Comparison of ENCODE assay signal across 8 mouse cellular contexts in the genomic region with DNA sequence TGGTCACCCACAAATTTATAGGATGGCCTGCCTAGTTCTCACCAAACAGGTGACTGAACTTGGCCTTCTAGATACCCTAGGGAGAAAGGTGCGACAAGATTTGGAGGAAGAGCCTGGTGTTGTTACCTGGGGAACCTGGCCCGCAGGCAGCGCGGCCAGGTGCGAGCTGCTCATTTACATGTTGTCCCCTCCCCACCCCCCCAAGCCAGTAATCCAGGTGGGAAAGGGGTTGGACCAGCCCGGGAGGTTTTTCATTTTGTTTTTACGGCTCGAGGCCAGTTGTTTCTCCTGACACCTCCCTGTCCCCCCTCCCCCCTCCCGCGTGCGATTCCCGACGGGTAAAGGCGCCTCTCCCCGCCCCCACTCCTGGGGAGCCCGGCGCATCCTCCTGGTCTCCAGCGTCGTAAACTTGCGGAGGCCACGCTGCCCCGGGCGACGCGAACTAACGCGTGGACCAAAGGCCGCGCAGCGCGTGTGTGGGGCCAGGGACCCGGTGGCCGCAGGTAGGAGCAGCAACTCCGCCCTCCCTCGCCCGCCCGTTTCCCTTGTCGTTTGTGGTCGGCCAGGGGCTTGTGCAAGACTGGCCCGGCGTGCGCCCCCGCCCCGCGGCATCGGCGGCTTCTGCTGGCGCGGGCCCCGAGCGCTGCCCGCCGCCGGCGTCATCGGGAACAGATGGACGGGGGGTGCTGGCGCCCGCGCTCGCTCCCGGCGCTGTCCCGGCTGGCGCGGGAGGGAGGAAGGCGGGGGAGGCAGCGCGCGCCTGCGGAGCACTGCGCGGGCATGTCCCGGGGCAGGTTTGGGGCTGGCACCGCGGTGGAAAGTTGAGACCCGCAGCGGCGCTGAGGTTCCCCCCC. TPM values are rescaled to one million over a fixed set of nuclear protein-coding genes. Genes with fewer than 3 reads are reported as not detected.
DNase-seq lines count a peak whose midpoint lies in the region; ATAC-seq and TF ChIP-seq lines count a peak whose summit lies in the region.

No protein-coding gene starts in this region.

- DNase-seq in kidney, adult 2 months = no peak
- no peak for DNase-seq in kidney, adult 11 months
- DNase-seq in c-Kit-positive CD71-positive TER-119-positive erythroid progenitor cells, embryonic 14.5 days (ENCODE audit: low spot score) = peak; percentile 37
- DNase-seq in gastrocnemius, adult 2 months = peak; percentile 90
- peak; percentile 73 for DNase-seq in liver, embryonic 11.5 days (ENCODE audit: low spot score)
- DNase-seq in natural killer cell, adult 2 months (ENCODE audit: low spot score in 2 of 2) = peak; percentile 47 to 54
- peak; percentile 50 for DNase-seq in testis, postnatal 14 days (ENCODE audit: low spot score)

- intact Hi-C loops in gastrocnemius, adult 2 months (cut with DNase I) = loop anchor here (1.0 to 5.0 kb wide), 4 partner anchors 33 to 213 kb away; no protein-coding TSS in a partner anchor

- peak overlapping the region; percentile 70 for H3K4me3 ChIP-seq in kidney, adult 2 months (ENCODE audit: insufficient read depth, low read depth, low read length)
- peak overlapping the region; percentile 86 for H3K4me3 ChIP-seq in gastrocnemius, adult 2 months
- H3K4me3 ChIP-seq in intestine, embryonic 16.5 days (ENCODE audit: low read length) = peak overlapping the region; percentile 68
- peak overlapping the region; percentile 81 for H3K4me3 ChIP-seq in liver, embryonic 11.5 days (ENCODE audit: low read depth, low read length)

- H3K36me3 ChIP-seq in kidney, adult 2 months (ENCODE audit: control insufficient read depth, insufficient read depth, low read length) = no peaks in the 10 kb centered on the region
- no peaks in the 10 kb centered on the region for H3K36me3 ChIP-seq in intestine, embryonic 16.5 days (ENCODE audit: control insufficient read depth, insufficient read depth, low read length)
- H3K36me3 ChIP-seq in liver, embryonic 11.5 days (ENCODE audit: control insufficient read depth, insufficient read depth, low read length) = no peaks in the 10 kb centered on the region

- peak overlapping the region; percentile 99 for H3K4me2 ChIP-seq in intestine, embryonic 16.5 days (ENCODE audit: low read depth, low read length)
- H3K4me2 ChIP-seq in liver, embryonic 11.5 days = peak overlapping the region; percentile 100

- peaks cover 21% of the 10 kb centered on the region; the same call in 1 of the 2 replicates for H3K4me1 ChIP-seq in kidney, adult 2 months (ENCODE audit: control insufficient read depth, insufficient read depth, low read length)
- peaks cover 85% of the 10 kb centered on the region for H3K4me1 ChIP-seq in intestine, embryonic 16.5 days (ENCODE audit: control insufficient read depth, insufficient read depth, low read length)
- H3K4me1 ChIP-seq in liver, embryonic 11.5 days (replicated peaks; ENCODE audit: control insufficient read depth, insufficient read depth, low read length) = peaks cover 88% of the 10 kb centered on the region

- no peaks in the 10 kb centered on the region for H3K27me3 ChIP-seq in kidney, adult 2 months (replicated peaks; ENCODE audit: control insufficient read depth, insufficient read depth, low read length)
- no peaks in the 10 kb centered on the region for H3K27me3 ChIP-seq in intestine, embryonic 16.5 days (replicated peaks; ENCODE audit: control insufficient read depth, insufficient read depth, low read length)
- H3K27me3 ChIP-seq in liver, embryonic 11.5 days (replicated peaks; ENCODE audit: control insufficient read depth, insufficient read depth, low read length) = no peaks in the 10 kb centered on the region

- no peak overlapping the region for H3K27ac ChIP-seq in kidney, adult 2 months (ENCODE audit: insufficient read depth, low read depth, low read length)
- H3K27ac ChIP-seq in gastrocnemius, adult 2 months = peak overlapping the region; percentile 97
- H3K27ac ChIP-seq in intestine, embryonic 16.5 days (ENCODE audit: low read length) = peak overlapping the region; percentile 94
- H3K27ac ChIP-seq in liver, embryonic 11.5 days (ENCODE audit: low read depth, low read length) = peak overlapping the region; percentile 93

- no peak for TF ChIP-seq CTCF in kidney, adult 2 months (conservative IDR thresholded peaks at IDR 0.05; ENCODE audit: insufficient read depth, insufficient read length, low read depth, low read length)
- TF ChIP-seq CTCF in gastrocnemius, adult 2 months (IDR thresholded peaks at IDR 0.05) = no peak

- no peaks in the 10 kb centered on the region for H3K9me3 ChIP-seq in intestine, embryonic 16.5 days (ENCODE audit: control insufficient read depth, low read length)
- H3K9me3 ChIP-seq in liver, embryonic 11.5 days (ENCODE audit: control insufficient read depth, low read length) = no peaks in the 10 kb centered on the region

- H3K9ac ChIP-seq in intestine, embryonic 16.5 days (ENCODE audit: low read depth, low read length) = peak overlapping the region; percentile 70
- peak overlapping the region; percentile 89 for H3K9ac ChIP-seq in liver, embryonic 11.5 days (ENCODE audit: low read depth, low read length)

- 1% methylated on average over 76 of the region's 79 CpGs for WGBS in kidney, adult 2 months
- WGBS in intestine, embryonic 16.5 days = under 1% methylated on average over 73 of the region's 79 CpGs
- under 1% methylated on average over 68 of the region's 79 CpGs for WGBS in liver, embryonic 11.5 days

- ATAC-seq in intestine, embryonic 16.5 days = no peak
- ATAC-seq in liver, embryonic 11.5 days (replicated peaks; ENCODE audit: low FRiP score) = no peak

- no peak for TF ChIP-seq POLR2A in kidney, adult 2 months (IDR thresholded peaks at IDR 0.05; ENCODE audit: low read depth, low read length)

RNA-seq across cellular contexts. Expression of gene Gins2, which starts 53.4 kb away (rescaled TPM):
- polyA plus RNA-seq in kidney, adult 2 months (2012; rRNA removed) = 6.4 and 6.9 TPM in 2 replicates
- under 1 TPM; 0.36 to 0.67 TPM for total RNA-seq in gastrocnemius, adult 2 months (2021)
- polyA plus RNA-seq in intestine, embryonic 16.5 days (2015; fragmentation: Nextera tagmentation; extraction: Ambion mirVana) = 75.1 and 87.5 TPM in 2 replicates
- polyA plus RNA-seq in liver, embryonic 11.5 days (2014; fragmentation: Nextera tagmentation; extraction: Ambion mirVana) = 125 and 127 TPM in 2 replicates

Comparison
In these comparisons a context has a peak if more than half of its experiments do, and no peak if none do; other contexts are left out.
1. DNase-seq: peak in c-Kit-positive CD71-positive TER-119-positive erythroid progenitor cells, embryonic 14.5 days (single experiment), gastrocnemius, adult 2 months (single experiment), liver, embryonic 11.5 days (single experiment), natural killer cell, adult 2 months (2 of 2) and testis, postnatal 14 days (single experiment); none in kidney, adult 2 months (single experiment) and kidney, adult 11 months (single experiment).
2. Peak in every context shown above with its lines, with median percentiles within 50 percentile points of each other: H3K4me3 ChIP-seq.